Mouse (Mus musculus) T-cell, adult 66 days (primary cell): ENCODE results near the gene Selplg. TPM values are rescaled to one million over a fixed set of nuclear protein-coding genes. Genes with fewer than 3 reads are reported as not detected.

Experiments
- total RNA-seq, 2 experiments: library from RNA; stranded (reverse); gene quantifications; 3 replicates in 1 of 2; 4 replicates in 1 of 2; pipeline ENCODE4 v1.2.4; 2023

Gene Selplg
- 100 to 1,000 TPM; 442 to 482 TPM for total RNA-seq

DNA sequence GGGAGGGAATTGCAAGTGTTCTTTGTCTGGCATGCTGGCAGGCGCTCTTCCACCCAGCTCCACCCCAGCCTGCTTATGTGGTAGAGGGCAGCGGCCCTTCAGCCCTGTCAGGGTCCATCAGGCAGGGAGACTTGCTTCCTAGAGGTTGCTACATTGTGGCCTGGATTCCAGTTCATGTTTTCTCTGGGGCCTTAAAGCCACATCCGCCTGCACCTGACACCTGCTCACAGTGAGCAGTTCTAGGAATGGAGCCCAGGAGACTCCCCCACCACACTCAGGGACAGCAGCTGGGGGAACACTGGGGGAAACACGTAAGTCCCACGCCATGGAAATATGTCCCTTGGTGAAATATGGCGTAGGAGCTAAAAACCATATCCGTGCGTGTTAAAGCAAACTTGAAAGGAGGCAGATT lies at the start of gene Selplg:
Gene Selplg, minus strand, starts transcription at position 155 of the 412 bp plus-strand sequence.

DNA sequence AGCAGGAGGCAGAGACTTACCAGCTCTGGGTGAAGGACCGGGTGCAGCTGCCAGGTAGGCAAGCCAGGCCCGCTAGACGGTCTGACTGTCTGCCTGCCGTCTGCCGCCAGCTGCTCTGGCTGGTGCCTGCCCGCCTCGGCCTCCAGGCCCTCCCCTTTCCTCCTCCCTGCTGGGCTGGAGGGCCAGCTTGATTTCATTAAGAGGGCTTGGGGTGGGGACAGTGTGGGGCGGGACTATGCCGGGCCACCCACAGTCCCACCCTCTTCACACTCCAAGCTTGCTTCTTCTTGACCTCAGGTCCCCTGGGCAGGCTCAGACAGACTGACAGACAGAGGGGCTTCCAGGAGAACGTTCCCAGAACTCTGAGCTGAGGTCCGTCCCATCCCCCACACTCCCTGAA lies 32.2 kb downstream of the Selplg start, which contains the start of gene Tmem119:
Gene Tmem119, minus strand, starts transcription at position 237 of the 400 bp plus-strand sequence.

DNA sequence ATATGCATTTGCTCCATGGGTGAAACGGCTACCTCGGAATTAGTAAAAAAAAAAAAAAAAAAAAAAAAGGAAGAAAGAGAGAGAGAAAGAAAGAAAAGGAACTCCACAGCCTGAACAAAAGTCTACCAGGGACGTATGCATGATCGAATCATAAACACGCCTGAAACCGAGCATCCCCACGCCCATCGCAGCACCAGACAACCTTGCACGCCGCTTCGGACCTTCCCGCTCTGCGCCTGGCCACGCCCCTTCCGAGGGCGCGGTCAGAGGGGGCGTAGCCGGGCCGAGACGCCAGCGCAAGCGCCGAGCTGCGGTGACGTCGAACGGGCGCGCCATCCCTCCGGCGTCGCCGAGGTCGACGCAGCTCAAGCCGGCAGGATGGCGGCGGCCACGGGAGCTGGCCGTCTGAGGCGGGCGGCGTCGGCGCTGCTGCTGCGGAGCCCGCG lies 60.0 kb downstream of the Selplg start, which contains the start of the genes Sart3 and Iscu:
Gene Sart3, minus strand, starts transcription at position 61 of the 446 bp plus-strand sequence.
Gene Iscu, plus strand, starts transcription at position 299 of the 446 bp plus-strand sequence.

Other genes starting within 250 kb of the Selplg start
- gene Cmklr1, start 182.2 kb downstream of the Selplg start, total RNA-seq, result 1 to 10 TPM in 1 of 2 experiments, under 1 TPM in 1; 0.33 to 1.5 TPM
- gene 1700069L16Rik, start 107.9 kb downstream of the Selplg start, total RNA-seq, result not detected
- gene Ficd, start 96.8 kb downstream of the Selplg start, total RNA-seq, result 1 to 10 TPM; 4.9 to 6.8 TPM
- gene Sart3, start 60.1 kb downstream of the Selplg start, total RNA-seq, result 10 to 100 TPM; 65.5 to 66.0 TPM
- gene Iscu, start 59.9 kb downstream of the Selplg start, total RNA-seq, result 10 to 100 TPM; 46.8 to 49.2 TPM
- not detected for gene Tmem119, start 32.1 kb downstream of the Selplg start, total RNA-seq
- gene Coro1c, start 76.1 kb upstream of the Selplg start, total RNA-seq, result 10 to 100 TPM; 70.3 to 76.0 TPM
- gene Ssh1, start 161.2 kb upstream of the Selplg start, total RNA-seq, result 10 to 100 TPM; 29.8 to 41.5 TPM
- gene Dao, start 171.1 kb upstream of the Selplg start, total RNA-seq, result not detected
- gene Usp30, start 232.8 kb upstream of the Selplg start, total RNA-seq, result 10 to 100 TPM; 22.5 to 26.0 TPM